Mouse (Mus musculus) embryo, embryonic 10 days (tissue): ENCODE measurements around the gene Rora.

Experiments
- DNase-seq: peaks from one replicate; pipeline ENCODE4 v3.0.0-alpha.2; 2015; ENCODE audit warnings: low spot score

Gene Rora

DNA sequence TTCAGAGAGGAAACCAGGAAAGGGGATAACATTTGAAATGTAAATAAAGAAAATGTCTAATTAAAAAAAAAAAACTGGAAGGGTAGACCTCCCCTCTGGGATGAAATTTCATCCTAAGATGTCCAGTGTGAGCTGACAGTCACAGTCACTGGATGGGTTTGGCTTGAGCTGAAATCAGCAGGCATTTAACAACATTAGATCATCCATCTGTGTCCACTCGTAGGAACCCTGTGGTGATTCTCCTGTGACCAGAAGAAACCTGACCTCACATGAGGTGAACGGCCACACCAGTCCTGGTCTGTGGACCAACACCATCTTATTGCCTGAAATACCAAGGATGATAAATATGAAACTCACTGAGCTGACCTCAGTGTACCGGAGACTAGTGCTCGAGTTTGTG, 106.7 kb downstream of the Rora start:
- no peak for DNase-seq

DNA sequence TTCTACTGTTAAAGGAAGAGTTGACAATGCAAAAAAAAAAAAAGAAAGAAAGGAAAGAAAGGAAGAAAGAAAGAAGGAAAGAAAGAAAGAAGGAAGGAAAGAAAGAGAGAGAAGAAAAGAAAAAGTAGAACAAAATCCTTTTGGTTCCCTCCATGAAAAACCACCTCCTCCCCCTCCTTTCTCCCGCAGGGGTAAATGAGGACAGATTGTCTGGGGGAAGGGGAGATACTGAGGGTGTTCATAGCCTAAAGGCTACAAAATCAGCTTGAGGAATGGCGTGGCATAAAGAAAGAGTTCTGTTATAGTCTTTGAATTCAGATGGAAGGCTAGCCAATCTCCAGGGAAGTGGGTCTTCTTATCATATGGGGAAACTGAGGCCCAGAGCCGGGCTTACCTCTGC, 107.3 kb downstream of the Rora start:
- DNase-seq = no peak

DNA sequence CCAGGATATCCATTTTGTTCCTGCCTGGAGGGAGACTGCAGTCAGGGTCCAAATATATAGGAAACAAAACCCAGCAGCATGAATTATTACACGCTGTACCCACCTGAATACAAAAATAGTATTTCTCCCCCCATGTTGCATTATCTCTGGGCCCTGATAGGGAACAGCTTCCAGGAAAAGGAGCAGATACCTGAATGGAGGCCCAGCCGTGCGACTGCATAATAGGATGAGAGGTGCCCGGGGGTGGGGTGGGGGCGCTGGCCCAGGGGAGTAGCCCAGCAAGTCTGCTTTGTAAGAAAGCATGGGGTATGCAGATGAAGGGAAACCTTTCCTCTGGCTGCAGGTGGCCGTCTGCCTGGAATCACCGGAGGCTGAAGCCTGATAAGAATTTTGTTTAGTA, 108.1 kb downstream of the Rora start:
- no peak for DNase-seq

DNA sequence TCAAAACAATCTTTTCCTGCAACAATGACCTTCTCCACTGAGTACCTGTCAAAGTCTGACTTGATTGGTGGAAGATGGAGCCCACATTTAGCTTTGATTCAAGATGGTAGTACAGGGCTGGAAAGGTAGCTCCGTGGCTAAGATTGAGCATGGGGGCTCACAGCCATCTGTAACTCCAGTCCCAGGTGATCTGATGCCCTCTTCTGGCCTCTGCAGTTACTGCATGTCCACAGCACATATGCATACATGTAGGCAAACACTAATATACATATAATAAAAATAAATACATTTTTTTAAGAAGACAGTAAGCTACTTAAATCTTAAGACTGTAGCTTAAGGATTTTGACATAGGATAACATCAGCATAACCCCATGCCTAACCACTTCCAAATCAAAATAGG, 112.0 kb downstream of the Rora start:
- DNase-seq = no peak

DNA sequence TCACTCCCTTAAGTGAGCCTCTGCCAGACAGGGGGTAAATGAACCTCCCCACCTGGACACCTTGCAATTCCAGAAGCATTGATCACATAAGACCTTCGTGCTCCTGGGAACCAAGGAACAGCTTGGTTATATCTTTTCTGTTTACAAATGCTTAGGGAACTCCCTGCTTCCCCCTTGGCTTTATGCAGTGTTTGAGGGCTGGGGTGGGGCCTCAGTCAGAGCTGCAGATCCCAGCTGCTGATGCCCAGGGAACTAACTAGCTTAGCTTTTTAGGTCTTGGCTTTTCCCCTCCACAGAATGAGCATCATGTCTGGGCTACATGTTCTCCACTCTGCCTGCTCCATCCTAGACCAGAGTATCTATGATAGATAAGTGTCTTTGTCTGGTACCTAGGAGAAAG, 116.1 kb downstream of the Rora start:
- DNase-seq = no peak

DNA sequence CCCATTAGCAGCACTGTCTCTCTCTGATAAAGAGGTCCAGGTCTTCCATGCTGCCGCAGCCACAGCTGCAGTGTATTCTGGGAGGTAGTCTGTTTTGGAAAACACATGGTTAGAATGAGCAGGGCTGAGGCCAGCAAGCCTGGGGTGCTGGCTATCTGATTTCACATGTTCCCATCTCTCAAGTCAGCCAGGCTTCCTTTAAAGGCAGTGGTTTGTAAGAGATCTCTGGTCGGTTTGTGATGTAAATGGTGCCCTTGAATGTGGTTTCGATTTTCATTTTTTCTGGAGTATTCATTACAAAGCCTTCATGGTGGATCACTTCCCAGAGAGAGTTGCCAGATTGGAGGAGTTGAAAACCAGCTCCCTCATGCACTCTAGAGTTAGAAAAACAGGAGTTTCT, 117.8 kb downstream of the Rora start:
- DNase-seq = no peak

DNA sequence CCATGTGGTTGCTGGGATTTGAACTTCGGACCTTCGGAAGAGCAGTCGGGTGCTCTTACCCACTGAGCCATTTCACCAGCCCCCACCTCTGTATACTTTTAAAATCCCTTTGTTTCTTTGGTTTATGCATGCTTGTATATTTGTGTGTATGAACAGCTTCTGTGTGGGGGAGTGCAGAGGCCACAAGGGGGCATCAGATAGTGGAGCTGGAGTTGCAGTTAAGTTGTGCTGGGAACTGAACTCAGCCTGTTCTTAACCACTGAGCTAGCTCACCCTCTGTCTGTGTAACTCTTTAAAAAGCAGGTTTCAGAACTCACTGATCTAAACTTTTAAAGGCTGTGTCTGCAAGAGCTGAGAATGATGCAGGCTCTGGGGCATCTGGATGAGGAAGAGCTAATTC, 120.2 kb downstream of the Rora start:
- DNase-seq = no peak

DNA sequence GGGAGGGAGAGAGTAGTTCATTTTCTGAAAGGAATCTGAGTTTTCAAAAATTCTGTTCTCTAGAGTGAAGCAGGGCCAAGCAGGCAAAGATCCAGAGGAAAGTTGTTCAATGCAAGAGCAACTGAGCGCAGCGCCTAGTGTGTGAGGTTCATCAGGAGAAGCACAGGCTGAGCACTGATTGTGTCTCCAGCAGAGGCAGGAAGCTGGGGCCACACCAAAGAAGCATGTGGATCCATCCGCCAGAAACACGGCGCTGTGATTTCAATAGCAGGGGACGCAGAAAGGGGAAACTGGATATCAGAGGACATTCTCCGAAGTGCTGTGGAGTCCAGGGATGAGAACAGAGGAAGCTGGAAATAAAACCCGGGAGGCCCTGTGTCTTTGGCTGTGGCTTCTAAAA, 128.4 kb downstream of the Rora start:
- DNase-seq = no peak

DNA sequence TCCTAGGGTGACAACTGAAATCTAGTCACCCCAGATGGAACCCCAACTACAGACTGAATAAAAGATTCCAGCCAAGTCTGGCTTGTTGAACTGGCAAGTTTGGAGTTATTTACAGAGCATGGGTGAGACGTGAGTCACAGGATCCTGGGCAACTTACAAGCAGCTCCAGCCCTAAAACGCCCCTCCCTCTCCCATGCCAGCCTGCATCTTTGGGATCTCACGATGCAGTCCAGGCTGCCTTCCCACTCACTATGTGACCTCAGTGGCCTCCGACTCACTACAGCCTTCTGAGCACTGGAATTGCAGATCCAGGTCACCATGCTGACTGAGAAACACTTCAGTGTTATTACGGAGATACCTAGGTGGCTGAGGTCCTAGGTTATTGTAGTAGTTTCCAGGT, 129.0 kb downstream of the Rora start:
- DNase-seq = no peak

DNA sequence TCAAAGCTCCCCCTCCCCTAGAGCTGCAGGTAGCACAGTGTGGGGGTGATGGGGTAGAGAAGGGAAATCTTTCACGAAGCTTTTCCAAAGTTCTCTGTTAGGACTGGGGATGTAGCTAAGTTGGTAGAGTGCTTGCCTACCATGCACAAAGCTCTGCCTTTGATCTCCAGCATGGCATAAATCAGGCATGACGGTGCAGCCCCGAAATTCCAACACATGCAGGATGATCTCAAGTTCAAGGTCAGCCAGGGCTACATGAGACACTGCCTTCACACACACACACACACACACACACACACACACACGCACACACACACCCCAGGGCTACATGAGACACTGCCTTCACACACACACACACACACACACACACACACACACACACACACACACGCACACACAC, 129.7 kb downstream of the Rora start:
- DNase-seq = no peak

DNA sequence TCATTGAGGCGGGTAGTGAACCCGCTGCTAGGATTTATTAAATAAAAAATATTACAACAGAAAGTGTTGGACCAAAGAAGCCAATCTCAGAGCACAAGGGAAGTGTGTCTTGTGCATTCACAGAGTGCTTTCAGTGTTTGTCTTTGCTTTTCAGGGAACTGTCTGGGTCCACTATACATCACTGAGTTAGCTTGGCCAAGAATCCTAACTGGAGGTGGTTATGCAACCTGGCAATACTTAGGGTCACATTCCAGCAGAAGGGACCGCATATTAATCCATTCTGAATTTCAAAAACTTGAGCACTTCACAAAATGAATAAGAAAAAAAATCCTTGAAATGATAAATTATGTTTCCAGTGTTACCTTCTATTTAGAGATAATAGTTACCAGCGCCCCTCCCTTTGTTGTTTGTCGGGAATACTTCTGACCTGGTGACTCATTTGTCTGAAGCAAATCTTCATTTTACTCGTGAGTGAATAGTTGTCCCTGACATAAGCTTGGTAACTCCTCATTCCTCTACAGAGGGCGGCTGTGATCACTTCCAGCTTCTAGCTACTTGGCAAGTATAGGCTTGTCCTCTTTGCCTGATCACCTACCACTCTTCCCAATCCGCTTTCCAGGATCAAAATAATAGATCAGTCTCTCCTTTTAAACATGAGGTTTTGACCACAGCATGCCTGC, 133.2 kb downstream of the Rora start:
- no peak for DNase-seq

DNA sequence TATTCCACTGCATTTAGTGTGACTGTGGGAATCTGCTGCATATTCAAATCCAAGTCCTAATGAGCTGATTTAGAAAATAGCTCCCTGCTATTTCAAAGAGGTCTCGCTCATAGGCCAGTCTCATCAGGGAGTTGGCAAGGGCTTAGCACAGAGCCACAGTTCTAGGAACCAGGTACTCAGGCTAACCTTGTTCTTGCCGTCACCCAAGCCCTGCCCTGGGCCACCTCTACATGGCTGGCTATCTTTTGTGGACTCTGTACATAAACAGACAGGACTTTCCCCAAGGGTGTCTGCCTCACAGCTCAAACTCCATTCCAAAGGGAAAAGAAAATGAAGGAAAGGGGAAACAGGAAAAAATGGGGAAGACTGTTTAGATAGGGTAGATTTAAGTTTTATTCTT, 134.1 kb downstream of the Rora start:
- DNase-seq = no peak

DNA sequence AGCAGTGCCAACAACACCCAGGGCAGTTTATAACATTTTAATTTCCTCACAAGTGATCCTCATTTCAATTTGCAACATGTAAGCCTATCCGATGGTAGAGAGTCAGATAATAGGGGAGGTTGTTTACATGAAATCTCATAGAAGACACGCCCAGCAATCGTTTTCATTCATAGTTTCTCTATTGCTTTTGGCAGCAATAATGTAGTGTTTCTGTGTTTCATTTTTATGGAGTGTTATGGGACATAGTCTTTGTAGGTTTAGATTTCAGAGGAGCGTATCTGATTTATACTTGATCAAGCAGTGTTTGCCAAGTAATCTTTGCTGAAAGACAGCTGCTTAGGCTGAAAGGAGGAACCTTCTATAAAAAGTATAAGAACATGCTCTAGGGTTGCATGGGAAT, 137.3 kb downstream of the Rora start:
- no peak for DNase-seq

DNA sequence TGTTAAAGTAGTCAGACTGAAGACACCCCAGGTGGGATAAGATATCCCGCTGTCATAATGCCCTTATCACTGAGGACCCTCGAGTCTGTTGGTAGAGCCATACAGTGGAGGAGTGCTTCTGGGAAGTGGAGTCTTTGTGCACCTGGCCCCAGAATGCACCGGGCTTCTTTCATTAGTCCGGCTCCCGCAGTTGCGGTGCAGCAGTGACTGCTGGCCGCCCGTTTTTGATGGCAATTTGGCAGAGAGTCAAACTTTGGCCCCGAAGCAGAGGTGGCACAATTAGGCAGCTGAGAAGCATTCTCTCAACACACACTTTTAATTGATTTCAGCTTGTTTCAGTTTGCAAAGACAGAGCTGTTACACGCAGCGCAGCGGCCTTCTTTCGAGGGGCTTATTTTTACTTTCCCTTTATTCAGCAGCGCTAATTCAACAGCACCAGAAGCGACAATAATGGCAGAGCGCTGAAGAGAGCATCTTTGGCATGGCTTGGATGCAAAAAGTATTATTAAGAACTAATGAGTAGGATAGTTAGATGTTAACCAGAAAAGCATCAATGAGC, 138.5 kb downstream of the Rora start:
- DNase-seq = no peak

DNA sequence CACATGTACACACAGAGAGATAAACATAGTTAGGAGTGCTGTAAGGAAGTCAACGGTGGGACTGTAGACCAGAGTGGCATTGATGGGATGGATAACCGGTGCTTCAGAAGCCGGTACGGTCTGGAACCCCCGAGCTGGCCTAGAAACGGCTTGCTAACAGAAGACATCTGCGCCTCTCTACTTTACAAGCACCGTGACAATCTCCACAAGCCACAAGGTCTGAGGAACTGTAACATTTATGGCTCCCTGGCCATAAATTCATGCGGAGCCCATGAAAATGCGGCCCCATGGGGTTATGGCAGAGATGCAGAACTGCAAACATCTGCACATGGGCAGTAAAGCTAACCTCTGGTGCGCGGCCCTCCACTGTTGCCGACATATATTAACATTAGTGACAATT, 141.7 kb downstream of the Rora start:
- no peak for DNase-seq

DNA sequence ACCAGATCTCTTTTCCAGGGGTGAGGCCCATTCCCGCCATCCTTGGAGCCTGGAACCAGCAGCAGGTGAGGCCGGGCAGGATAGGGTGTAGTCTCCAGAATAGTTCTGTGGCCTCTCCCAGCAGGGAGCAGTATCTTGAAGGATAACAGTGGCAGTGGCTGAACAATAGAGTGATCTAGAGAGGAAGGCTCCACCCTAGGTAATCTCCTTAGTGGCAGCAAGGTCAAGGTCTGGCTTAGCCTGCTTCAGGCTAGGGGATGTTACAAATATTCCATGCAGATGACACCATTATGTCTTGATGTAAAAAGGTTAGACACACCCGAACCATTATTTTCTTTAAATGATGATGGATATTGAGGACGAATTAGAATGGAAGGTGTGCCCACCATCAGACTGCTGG, 144.6 kb downstream of the Rora start:
- no peak for DNase-seq

DNA sequence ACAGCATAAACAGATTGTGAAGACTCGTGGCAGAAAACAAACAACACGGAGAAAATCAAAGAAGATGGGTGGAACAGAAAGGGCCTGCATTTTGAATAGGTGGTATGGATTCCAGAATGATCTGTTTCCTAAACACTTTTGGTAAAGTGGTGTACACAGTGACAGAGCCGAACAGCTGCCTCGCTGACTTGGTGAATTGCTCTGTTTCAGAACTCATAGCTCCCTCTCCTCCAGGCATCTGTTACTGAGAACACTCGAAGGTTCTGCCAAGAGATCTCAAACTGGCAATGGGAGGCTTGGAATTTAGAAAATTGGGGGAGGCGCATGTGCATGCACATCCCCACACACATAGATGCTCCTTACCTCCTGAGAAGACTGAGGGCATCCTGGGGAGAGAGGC, 145.5 kb downstream of the Rora start:
- no peak for DNase-seq

DNA sequence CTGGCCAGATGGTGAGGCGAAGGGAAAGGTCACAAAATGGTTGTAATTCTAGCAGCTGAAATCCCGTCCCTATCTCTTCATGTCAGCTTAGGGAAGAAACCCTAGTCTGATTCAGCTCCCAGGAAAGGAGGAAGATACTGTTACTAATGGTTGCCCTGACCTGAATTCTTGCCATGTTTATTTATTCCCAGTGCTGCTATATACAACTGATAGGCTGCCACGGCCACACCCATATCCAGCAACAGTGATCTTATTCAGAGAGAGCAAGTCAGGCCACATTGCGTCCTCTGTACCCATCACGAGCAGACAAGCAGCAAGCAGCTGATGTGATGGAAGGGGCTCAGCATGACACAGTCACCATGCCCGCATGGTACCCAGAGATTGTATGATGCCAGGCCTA, 150.6 kb downstream of the Rora start:
- DNase-seq = peak; percentile 53

DNA sequence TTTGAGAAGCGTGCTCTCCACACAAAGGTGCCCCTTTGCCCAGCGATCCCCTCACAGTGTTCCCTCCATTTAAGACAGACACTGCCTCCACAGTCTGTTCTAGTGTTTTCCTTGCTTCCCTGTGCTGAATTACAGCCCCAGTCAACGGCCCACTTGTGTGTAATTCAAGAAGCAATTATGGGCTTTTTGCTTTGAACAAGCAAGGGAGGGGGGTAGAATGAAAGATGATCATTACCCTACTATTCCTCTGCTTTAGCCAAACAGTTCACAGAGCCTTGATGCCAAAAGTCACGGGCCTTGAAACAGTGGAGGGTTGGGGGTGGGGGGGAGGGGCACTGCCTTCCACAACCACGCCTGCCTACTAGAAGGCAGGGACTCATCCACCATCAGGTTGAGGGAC, 152.2 kb downstream of the Rora start:
- peak; percentile 26 for DNase-seq

DNA sequence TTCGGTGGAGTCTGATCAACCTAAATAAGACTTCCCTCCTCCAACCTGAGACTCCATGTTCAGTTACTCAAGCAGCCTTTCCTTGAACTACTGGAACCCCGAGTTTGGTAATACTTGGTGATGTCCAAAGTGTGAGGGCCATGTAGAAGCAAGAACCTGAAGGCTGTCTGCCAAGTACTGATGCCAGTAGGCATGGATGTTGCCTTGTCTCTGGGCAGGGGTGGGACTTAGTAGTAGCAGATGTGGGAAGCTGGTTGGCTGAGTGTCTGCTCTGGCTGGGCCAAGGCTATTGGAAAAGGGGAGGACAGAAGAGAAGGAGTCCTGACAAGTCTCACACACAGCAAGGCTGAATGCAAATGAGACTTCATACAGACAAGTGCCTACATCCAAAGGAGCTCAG, 154.1 kb downstream of the Rora start:
- DNase-seq = no peak

DNA sequence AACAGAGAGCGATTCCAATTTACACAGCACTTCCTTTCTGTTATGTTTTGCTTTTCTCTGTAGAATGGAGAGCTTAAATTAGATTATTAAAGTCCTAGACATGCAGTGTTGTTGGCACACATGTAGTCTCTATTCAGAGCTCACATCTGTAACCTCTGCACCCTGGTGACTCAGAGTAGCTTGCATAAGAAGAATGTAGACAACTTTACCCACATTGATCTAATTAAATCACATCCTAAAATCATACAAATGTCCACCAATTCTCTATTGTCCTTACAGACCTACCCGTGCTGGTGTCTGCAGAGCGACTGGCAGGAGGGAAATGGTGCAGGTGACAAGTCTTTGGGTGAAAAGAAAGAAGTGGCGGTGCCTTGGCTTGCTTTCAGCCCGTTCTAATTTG, 155.9 kb downstream of the Rora start:
- DNase-seq = no peak

DNA sequence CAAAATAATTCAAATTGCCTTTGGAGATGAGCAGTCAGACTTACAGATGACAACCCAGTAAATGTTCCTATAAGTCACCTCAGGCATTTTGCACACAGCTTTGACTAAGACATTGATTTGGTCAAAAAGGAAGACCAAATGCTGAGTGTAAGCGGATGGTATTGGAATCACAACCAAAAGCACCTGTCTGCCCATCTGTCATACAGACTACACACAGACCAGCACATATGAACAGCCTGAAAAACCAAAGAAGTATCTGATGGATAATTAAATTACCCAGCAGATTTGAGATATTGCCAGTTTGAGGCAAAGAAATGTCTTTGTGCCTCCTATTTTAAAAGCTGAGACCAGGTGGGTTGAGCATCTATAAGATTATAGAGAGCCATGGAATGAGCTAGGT, 161.1 kb downstream of the Rora start:
- no peak for DNase-seq

DNA sequence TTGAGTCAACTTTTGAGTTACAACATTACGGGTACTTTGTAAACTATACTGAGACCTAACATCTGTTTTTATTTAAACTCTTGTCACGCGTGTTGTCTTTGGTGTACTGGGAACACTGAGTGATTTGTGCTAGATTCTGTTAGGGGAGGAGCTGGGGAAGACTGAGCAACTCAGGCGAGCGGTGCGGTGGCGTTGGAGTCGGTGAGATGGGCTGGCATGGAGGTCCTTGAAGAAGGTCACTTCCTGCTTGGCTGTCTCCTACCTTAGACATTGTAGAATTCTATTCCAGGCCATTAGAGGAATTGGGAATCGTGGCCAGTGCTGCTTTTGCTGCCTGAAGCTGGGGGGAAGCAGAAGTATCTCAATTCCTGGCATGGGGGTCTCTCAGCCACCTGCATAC, 162.3 kb downstream of the Rora start:
- DNase-seq = no peak

DNA sequence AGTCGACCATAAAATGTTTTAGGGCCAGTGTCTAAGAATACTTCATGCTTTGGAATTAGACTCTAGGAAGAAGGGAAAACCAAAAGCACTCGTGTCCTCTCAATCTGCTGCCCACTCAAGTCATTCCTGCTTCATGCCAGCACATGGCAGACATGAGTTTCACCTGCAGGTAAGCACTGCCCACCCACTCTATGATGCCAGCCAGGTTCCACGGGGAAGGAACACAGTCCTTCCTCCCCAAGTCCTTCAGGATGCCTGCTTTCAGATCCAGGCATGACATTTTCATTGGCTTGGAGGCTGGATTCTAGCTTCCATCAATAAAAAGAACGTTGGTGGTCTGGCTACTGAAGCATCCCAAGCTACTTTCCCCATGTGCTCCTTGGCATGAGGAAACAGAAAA, 166.4 kb downstream of the Rora start:
- DNase-seq = no peak

DNA sequence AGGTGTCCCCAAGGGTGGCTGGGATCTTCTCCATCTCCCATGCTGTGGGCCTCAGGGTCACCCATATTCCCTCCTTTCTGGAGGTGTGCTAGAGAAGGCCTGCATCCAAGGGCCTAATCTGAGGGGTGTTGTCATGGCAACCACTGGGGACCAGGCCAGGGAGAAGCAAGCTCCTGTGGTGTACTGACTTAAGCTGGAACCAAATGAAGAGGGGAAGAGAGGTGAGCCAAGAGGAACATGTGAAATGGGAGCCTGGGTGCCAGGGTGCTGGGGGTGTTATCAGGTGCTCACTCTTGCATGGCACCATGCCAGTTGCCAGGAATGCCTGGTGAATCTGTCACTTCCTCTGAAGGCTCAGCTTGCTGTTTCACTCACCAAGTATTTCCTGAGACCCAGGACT, 166.9 kb downstream of the Rora start:
- DNase-seq = no peak
